Mouse (Mus musculus) brain, embryonic 14.5 days (tissue): Measurements from ENCODE around the gene Capn11. TPM values are rescaled to one million over a fixed set of nuclear protein-coding genes. Genes with fewer than 3 reads are reported as not detected.

ENCODE experiments used
- DNase-seq: peaks from one replicate; pipeline ENCODE4 v3.0.0-alpha.2; 2011; ENCODE audit warnings: low read depth
- CTCF ChIP-seq: fragments of 200-500 bp; IDR thresholded peaks from 2 replicates; pipeline ENCODE4 v1.5.1; 2012; ENCODE audit warnings: inconsistent platforms, mild to moderate bottlenecking, moderate library complexity, borderline replicate concordance; ENCODE audit not compliant: insufficient read depth, insufficient read length; ENCODE audit errors: extremely low read depth
- POLR2A ChIP-seq: fragments of 200-500 bp; IDR thresholded peaks from 2 replicates; pipeline ENCODE4 v1.6.1; 2012; ENCODE audit warnings: mild to moderate bottlenecking, inconsistent platforms, borderline replicate concordance; ENCODE audit not compliant: poor library complexity, insufficient read depth, insufficient read length, severe bottlenecking; ENCODE audit errors: extremely low read depth
- polyA plus RNA-seq: library from polyadenylated mRNA; depleted of rRNA; stranded (reverse); fragments of >200 nt; gene quantifications from 2 replicates; pipeline ENCODE4 v1.2.3, GENCODE M21; 2012

Gene Capn11
- polyA plus RNA-seq, 1 experiment: 0.62 TPM

DNA sequence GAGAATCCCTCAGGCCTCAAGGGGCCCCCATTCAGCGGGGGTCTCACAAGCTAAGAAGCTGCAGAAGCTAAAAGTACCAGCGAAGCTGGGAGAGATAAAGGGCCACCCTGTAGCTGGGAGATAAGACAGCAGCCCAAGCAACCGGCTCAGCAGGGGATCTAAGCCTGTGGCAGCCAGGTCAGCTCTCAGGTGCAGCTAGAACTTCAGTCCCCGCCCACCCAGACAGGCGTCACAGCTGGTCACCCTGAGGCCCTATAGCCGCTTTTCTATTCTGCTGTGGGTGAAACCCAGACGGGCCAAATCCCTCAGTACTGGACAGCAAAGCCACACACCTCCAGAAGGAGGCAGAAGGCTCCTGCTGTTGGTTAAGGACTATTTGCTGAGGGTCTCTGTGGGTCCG, 65.6 kb downstream of the Capn11 start:
- no peak for TF ChIP-seq CTCF
- TF ChIP-seq POLR2A: no peak
- no peak for DNase-seq

DNA sequence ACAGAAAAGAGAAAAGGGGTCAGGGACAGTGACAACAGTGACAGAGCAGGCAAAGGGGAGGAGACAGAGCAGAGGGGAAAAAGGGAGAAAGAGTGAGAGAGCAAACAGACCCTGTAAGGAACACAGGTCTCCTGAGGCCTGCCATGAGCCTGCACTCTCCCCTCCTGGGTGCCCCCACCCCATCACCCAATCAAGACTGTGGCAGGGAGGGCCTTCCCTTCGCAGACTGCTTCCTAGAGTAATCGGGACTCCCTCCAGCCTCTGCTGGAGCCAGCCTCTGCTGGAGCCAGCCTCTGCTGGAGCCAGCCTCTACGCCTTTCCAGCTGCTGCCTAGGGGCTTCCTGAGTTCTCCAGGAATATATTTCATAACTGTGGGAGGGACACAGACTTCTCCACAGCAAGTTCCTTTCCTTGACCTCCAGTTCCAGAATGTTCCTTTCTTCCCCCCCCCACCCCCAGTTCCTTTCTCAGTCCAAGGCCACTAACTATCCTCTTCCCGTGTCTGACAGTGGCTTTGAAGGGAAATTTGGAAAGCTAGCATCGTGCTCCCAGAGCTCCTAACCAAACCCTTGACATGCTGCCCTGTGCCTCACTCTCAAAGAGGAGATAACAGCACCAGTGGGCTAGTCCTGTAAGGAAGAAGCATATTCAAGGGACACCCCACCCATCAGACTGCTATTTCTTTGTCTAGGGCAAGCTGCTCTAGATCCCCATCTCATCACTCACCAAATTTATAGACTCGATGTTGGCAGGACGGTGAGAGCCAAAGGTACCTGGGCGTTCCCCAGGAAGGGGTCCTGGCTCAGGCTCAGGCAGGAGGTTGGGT, 66.3 kb downstream of the Capn11 start:
- no peak for DNase-seq
- TF ChIP-seq CTCF: no peak
- no peak for TF ChIP-seq POLR2A

DNA sequence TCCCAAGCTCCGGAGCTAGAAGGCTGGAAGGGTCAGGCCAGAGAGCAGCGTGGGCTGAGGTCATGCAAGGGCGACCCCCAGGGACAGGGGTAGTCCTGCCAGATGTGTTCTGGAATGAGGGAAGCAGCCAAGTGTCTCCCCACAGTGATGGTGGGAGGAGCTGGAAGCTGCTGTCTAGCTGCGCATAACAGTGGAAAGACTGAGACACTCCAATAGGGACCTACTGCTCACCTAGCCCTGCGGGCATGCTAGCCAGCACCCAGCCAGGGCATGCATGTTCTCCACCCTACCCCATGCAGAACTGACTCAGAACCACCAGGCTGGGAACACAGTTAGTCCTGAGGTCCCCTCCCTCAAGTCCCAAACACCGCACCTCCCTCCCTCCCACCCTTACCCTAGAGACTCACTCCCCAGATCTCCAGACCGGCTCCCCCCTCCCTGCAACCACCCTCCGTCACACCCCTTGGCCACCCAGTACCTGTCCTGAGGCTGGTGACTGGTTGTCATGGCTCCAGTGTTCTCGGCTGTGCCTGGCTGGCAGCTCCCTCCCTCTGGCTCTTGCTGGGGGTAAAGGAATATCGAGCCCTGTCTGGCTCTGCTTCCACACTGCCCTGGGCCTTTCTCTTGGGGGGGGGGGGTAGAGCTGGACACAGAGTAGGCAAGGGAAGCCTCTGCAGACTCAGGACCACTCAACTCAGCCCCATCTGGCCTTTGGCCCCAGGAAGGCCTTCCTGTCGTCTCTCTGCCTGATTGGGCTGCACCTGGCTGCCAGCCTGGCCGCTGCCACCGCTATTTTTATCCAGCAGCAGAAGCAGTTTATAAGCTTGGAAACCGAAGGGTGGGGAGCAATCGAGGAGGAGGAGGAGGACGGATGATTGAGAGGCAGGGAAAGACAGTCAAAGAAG, 67.2 kb downstream of the Capn11 start:
- no peak for DNase-seq
- no peak for TF ChIP-seq POLR2A
- TF ChIP-seq CTCF: no peak

DNA sequence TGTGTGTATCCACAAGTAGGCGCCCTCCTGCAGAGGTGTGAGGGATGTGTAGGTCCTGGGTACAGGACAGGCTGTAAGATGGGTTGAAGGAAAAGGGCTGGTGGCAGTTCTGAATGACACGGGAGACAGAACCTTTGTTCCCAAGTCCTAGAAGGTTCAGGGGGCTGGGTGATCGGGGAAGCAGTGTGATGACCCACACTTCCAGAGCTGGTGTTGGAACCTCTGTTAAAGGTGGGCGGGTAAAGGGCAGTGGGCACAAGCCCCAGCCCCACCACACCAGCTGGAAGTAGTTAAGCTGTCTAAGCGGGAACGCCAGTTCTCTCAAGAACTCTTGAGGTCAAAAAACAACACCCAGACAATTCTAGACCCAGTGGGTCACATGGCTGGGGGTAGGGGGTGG, 68.7 kb downstream of the Capn11 start:
- no peak for TF ChIP-seq CTCF

GRCm38 (mm10) chr17:45589844-45590243, 69.3 kb downstream of the Capn11 start:
- TF ChIP-seq POLR2A: no peak
- no peak for TF ChIP-seq CTCF
- no peak for DNase-seq

More for the DNA sequence above, 68.7 kb downstream of the Capn11 start:
- DNase-seq: no peak

GRCm38 (mm10) chr17:45589236-45589635, 69.9 kb downstream of the Capn11 start:
- no peak for DNase-seq
- TF ChIP-seq POLR2A (no peak), CTCF (no peak)

- TF ChIP-seq POLR2A (no peak), CTCF (no peak)
Observed at GRCm38 (mm10) chr17:45588370-45588769, 70.8 kb downstream of the Capn11 start.

DNA sequence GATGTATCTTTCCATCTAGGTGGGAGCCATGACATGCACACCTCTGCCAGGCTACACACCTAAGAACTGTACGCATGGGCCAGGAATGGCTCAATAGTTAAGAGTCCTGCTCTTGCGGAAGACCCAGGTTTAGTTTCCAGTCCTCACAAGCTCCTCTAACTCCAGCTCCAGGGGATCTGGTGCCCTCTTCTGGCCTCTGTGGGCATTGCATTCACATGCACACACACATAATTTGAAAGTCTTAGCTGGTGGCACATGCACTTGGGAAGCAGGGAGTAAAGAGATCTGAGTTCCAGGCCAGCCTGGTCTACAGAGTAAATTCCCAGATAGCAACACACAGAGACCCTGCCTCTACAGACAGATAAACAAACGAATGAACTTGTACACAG, 72.7 kb downstream of the Capn11 start:
- TF ChIP-seq CTCF: peak; percentile 31; the same call in 1 of the 2 replicates
- TF ChIP-seq POLR2A: no peak
- DNase-seq: no peak

More at GRCm38 (mm10) chr17:45588370-45588769, 70.8 kb downstream of the Capn11 start:
- DNase-seq: no peak

DNA sequence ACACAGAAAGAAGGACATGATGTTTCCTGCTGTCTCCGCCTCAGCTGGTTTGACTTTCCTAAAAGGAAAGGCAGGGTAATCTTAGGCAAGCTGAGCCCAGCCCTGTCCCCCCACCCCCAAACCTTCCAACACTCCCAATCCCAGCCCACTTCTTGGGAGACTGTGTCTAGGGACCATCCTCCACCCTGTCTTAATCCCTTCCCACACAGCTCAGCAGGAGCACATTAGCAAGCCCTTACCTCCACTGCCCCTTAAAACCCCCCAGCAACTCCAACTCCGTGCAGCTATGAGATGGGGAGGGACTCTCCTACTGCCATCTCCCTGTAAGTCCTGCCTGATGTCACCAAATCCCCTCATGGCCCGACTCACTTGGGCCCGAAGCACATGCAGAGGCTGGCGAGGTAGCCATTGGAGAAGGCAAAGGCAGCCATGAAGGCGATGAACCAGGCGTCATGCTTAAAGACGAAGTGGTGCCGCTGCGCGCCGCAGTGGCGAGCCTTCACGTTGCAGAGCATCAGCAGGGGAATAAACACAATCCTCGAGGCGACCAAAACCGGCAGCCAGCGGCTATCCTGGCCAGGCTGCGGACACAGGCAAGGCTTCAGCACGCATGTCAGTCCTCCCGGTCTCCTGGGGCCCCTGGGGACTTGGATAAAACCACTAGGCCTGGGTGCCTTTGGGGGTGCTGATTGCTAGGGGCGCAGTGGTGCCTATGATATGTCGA, 73.2 kb downstream of the Capn11 start:
- no peak for TF ChIP-seq POLR2A
- TF ChIP-seq CTCF: no peak

GRCm38 (mm10) chr17:45584939-45585678, 74.0 kb downstream of the Capn11 start:
- TF ChIP-seq CTCF (peak; percentile 90), POLR2A (no peak)
- peak; percentile 80 for DNase-seq

More for the DNA sequence above, 73.2 kb downstream of the Capn11 start:
- DNase-seq: no peak

DNA sequence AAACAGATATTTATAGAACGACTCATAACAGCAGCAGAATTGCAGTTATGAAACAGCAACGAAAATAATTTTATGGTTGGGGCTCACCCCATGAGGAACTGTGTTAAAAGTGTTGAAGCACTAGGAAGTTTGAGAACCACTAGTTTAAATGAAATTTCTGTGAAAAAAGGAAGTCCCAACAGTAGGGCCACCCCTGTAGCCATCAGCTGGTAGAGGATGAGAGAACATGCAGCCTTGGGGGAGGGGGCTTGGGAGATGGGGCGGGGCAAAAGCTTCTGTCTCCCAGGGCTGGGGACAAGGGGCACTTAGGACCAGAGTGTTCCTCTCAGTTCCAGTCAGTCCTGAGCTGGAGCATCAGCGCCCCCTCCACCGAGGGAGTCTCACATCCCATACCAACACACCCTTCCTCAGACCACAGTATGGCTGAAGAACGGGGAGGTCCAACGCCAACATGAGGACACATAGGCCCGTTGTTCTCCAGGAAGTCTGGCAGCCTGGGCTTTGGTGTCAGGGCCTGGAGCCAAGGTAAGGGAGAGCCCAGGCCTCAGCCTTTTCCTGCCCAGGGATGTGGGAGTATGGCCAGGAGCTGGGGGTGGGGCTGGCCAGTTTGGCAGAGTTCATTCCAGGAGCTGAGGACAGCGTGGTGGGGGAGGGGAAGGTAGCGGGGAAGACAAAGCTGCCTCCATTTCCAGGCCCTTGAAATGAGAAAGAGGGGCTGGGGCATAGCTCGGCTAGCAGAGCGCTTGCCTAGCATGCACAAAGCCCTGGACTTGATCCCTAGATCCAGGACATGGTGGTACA, 74.8 kb downstream of the Capn11 start:
- TF ChIP-seq POLR2A (no peak), CTCF (no peak)
- DNase-seq: peak; percentile 83
